Mouse (Mus musculus) forelimb bud, embryonic 11.5 days (tissue): ENCODE data around the gene Sfrp2.

Experiments
- DNase-seq: peaks from one replicate; pipeline ENCODE4 v3.0.0-alpha.2; 2012; ENCODE audit warnings: low read depth, low spot score

Sfrp2 gene

GRCm38 (mm10) chr3:83771160-83771869 lies 5.2 kb downstream of the Sfrp2 start:
- no peak for DNase-seq

GRCm38 (mm10) chr3:83773281-83773680 lies 7.2 kb downstream of the Sfrp2 start:
- DNase-seq = no peak

- no peak for DNase-seq
These were observed 9.3 kb downstream of the Sfrp2 start for GRCm38 (mm10) chr3:83775403-83775802.

- DNase-seq = no peak
These were observed 15.5 kb downstream of the Sfrp2 start for GRCm38 (mm10) chr3:83781460-83782222.

- peak; percentile 61 for DNase-seq
These were observed 17.8 kb downstream of the Sfrp2 start for GRCm38 (mm10) chr3:83783716-83784469.

GRCm38 (mm10) chr3:83784726-83785125 lies 18.6 kb downstream of the Sfrp2 start:
- peak; percentile 56 for DNase-seq

GRCm38 (mm10) chr3:83787086-83787485 lies 21.0 kb downstream of the Sfrp2 start:
- DNase-seq = no peak

GRCm38 (mm10) chr3:83787776-83788305 lies 21.7 kb downstream of the Sfrp2 start:
- no peak for DNase-seq

GRCm38 (mm10) chr3:83789651-83790451 lies 23.7 kb downstream of the Sfrp2 start:
- peak; percentile 40 for DNase-seq

- DNase-seq = no peak
These were observed 25.3 kb downstream of the Sfrp2 start for GRCm38 (mm10) chr3:83791444-83791843.

- no peak for DNase-seq
These were observed 31.0 kb downstream of the Sfrp2 start for GRCm38 (mm10) chr3:83797098-83797497.

GRCm38 (mm10) chr3:83797828-83798227 lies 31.7 kb downstream of the Sfrp2 start:
- DNase-seq = peak; percentile 71

GRCm38 (mm10) chr3:83799486-83799885 lies 33.4 kb downstream of the Sfrp2 start:
- no peak for DNase-seq

- no peak for DNase-seq
These were observed 35.6 kb downstream of the Sfrp2 start for GRCm38 (mm10) chr3:83801649-83802155.

GRCm38 (mm10) chr3:83808483-83808882 lies 42.4 kb downstream of the Sfrp2 start:
- DNase-seq = peak; percentile 69

GRCm38 (mm10) chr3:83811987-83812386 lies 45.9 kb downstream of the Sfrp2 start:
- DNase-seq = no peak

GRCm38 (mm10) chr3:83812863-83813262 lies 46.7 kb downstream of the Sfrp2 start:
- no peak for DNase-seq

- DNase-seq = no peak
These were observed 50.3 kb downstream of the Sfrp2 start for GRCm38 (mm10) chr3:83816372-83816925.

GRCm38 (mm10) chr3:83823774-83824173 lies 57.7 kb downstream of the Sfrp2 start:
- DNase-seq = no peak
